Mouse (Mus musculus): ENCODE data around the gene Nat8f6. TPM values are rescaled to one million over a fixed set of nuclear protein-coding genes. Genes with fewer than 3 reads are reported as not detected.

Gene Nat8f6
- 0.98 and 1.8 TPM in 2 replicates for polyA plus RNA-seq (2012; rRNA removed; ENCODE audit: low replicate concordance)

GRCm38 (mm10) chr6:85820837-85821236 is at the start of gene Nat8f6, which contains the start of gene Nat8f5:
Nat8f6 (minus strand) TSS chr6:85820954.
Nat8f5 (minus strand) TSS chr6:85820972.

GRCm38 (mm10) chr6:85869006-85869405 is 48.3 kb upstream of the Nat8f6 start, which contains the start of gene Nat8f2:
Nat8f2 (minus strand) TSS chr6:85869158.

DNA sequence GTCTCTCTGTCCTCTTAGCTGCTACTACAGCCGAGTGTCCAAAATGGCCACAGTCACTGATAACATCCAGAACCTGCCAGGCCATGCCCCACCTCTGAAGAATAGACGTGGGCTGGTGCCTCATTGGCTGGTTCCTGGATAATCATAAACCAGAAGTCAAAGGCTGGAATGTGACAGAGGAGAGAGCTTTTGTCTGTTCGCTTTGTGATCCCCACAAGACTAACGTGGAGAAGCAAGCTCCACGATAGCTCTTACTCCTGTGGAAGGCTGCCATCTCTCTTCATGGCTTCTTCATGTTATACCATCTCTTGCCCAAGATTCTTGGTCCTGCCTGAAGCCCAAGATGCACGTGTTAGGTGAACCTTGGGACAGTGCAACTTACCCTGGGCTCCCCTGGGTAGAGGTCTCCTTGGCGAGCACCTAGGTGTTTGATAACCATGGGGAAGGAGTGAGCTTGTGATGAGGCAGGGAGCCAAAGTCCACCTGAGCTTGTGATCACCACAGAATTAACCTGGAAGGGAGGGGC is 11.1 kb upstream of the Nat8f6 start, which contains the start of gene Nat8:
Gene Nat8 (minus strand): TSS at position 287 of the 526 bp plus-strand sequence.

DNA sequence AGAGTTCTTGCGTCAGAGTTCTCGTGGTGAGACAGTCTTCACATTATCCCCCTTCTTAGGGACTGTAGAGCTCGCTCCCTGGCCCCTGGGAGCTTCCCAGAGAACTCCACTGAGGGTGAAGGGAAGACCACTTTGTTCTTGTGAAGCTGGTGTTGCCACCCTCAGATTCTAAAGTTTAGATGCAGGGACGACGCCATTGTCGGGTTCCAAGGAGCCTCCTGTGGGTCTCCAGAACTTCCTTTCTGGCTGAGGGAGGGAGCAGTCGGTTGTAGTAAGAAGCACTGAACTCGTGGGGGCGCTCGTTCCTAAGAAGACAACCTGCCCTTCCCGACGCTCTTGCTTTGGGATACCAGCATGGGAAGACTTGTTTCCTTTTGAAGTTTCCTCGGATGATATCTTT is 55.2 kb downstream of the Nat8f6 start, which contains the start of gene Nat8f3:
Gene Nat8f3 (minus strand): TSS at position 223 of the 400 bp plus-strand sequence.

Other genes starting within 250 kb of the Nat8f6 start
- gene Alms1, start 233.4 kb downstream of the Nat8f6 start, polyA plus RNA-seq (2012; rRNA removed; ENCODE audit: low replicate concordance): 0.37 and 0.96 TPM in 2 replicates
- gene Nat8f7, start 107.7 kb downstream of the Nat8f6 start, polyA plus RNA-seq (2012; rRNA removed; ENCODE audit: low replicate concordance): 1.2 and 3.3 TPM in 2 replicates
- gene Nat8f3, start 55.2 kb downstream of the Nat8f6 start, polyA plus RNA-seq (2012; rRNA removed; ENCODE audit: low replicate concordance): 1.1 and 3.3 TPM in 2 replicates
- gene Nat8f5, start within 50 bp of the Nat8f6 start, polyA plus RNA-seq (2012; rRNA removed; ENCODE audit: low replicate concordance): 0.40 TPM in 1 of 2 replicates, not detected in the other
- gene Nat8, start 11.1 kb upstream of the Nat8f6 start, polyA plus RNA-seq (2012; rRNA removed; ENCODE audit: low replicate concordance): 0.43 and 0.75 TPM in 2 replicates
- 0.19 and 0.90 TPM in 2 replicates for gene Nat8f2, start 48.2 kb upstream of the Nat8f6 start, polyA plus RNA-seq (2012; rRNA removed; ENCODE audit: low replicate concordance)
- gene Nat8f4, start 83.9 kb upstream of the Nat8f6 start, polyA plus RNA-seq (2012; rRNA removed; ENCODE audit: low replicate concordance): 1.4 and 3.3 TPM in 2 replicates
- 12.6 and 21.7 TPM in 2 replicates for gene Tprkb, start 90.9 kb upstream of the Nat8f6 start, polyA plus RNA-seq (2012; rRNA removed; ENCODE audit: low replicate concordance)
- gene Nat8f1, start 94.7 kb upstream of the Nat8f6 start, polyA plus RNA-seq (2012; rRNA removed; ENCODE audit: low replicate concordance): 11.1 and 18.2 TPM in 2 replicates
- gene Dusp11, start 140.7 kb upstream of the Nat8f6 start, polyA plus RNA-seq (2012; rRNA removed; ENCODE audit: low replicate concordance): 40.1 and 57.4 TPM in 2 replicates
- gene Figla, start 195.2 kb upstream of the Nat8f6 start, polyA plus RNA-seq (2012; rRNA removed; ENCODE audit: low replicate concordance): not detected in 2 replicates
- gene Add2, start 207.7 kb upstream of the Nat8f6 start, polyA plus RNA-seq (2012; rRNA removed; ENCODE audit: low replicate concordance): 0.18 and 0.29 TPM in 2 replicates